Mouse (Mus musculus) MEL (cell line): ENCODE measurements around the gene Slc8a1. TPM values are rescaled to one million over a fixed set of nuclear protein-coding genes. Genes with fewer than 3 reads are reported as not detected.
A peak's percentile ranks its signal among the peaks of the same experiment; 100 is the strongest.

Experiments
- DNase-seq: peaks from one replicate; pipeline ENCODE4 v3.0.0; 2011; ENCODE audit warnings: low read depth, low spot score
- H3K27ac ChIP-seq: 2 replicates; pipeline ENCODE4 v1.5.1; 2012; ENCODE audit warnings: low read depth, mild to moderate bottlenecking, control low read depth, low read length, moderate library complexity; ENCODE audit not compliant: control insufficient read depth
- H3K27me3 ChIP-seq, 2 experiments: fragments of 150-350 bp in 1 of 2; sonication (generic) in 1 of 2; 2 replicates each; pipeline ENCODE4 v1.6.1; 2012; ENCODE audit warnings: low read length in 2 of 2, mild to moderate bottlenecking in 2 of 2, improper control_type of control experiment in 1 of 2, moderate library complexity in 1 of 2; ENCODE audit not compliant: insufficient read depth in 2 of 2, control insufficient read depth in 1 of 2
- H3K36me3 ChIP-seq, 2 experiments: 2 replicates each; pipeline ENCODE4 v1.6.1; 2012 to 2014; ENCODE audit warnings: low read length in 2 of 2, improper control_type of control experiment in 1 of 2, inconsistent platforms in 1 of 2, mild to moderate bottlenecking in 1 of 2; ENCODE audit not compliant: insufficient read depth in 2 of 2, control insufficient read depth in 1 of 2
- H3K4me1 ChIP-seq, 2 experiments: fragments of 150-350 bp in 1 of 2; sonication (generic) in 1 of 2; 2 replicates each; pipeline ENCODE4 v1.6.1; 2012; ENCODE audit warnings: low read length in 2 of 2, improper control_type of control experiment in 1 of 2, mild to moderate bottlenecking in 1 of 2; ENCODE audit not compliant: insufficient read depth in 2 of 2, control insufficient read depth in 1 of 2
- H3K4me3 ChIP-seq, 2 experiments: fragments of 150-350 bp in 1 of 2; sonication (generic) in 1 of 2; 2 replicates each; pipeline ENCODE4 v1.5.1; 2012; ENCODE audit warnings: low read depth in 2 of 2, low read length in 2 of 2, mild to moderate bottlenecking in 2 of 2, moderate library complexity in 2 of 2, control low read depth in 1 of 2, improper control_type of control experiment in 1 of 2; ENCODE audit not compliant: control insufficient read depth in 1 of 2, insufficient read depth in 1 of 2
- H3K79me2 ChIP-seq: 2 replicates; pipeline ENCODE4 v1.6.1; 2012; ENCODE audit warnings: mild to moderate bottlenecking, low read length, moderate library complexity; ENCODE audit not compliant: control insufficient read depth, poor library complexity, insufficient read depth
- H3K9ac ChIP-seq: 2 replicates; pipeline ENCODE4 v1.6.1; 2012; ENCODE audit warnings: low read depth, mild to moderate bottlenecking, control low read depth, low read length, moderate library complexity; ENCODE audit not compliant: control insufficient read depth, poor library complexity, severe bottlenecking
- H3K9me3 ChIP-seq: fragments of 150-350 bp; sonication (generic); replicated peaks from 2 replicates; pipeline ENCODE4 v1.6.1; 2012; ENCODE audit warnings: mild to moderate bottlenecking, low read length, improper control_type of control experiment, moderate library complexity; ENCODE audit not compliant: insufficient read depth
- BHLHE40 ChIP-seq: IDR thresholded peaks from 2 replicates; pipeline ENCODE4 v1.6.1; 2012; ENCODE audit warnings: low read depth, mild to moderate bottlenecking, inconsistent platforms, low read length, improper control_type of control experiment, borderline replicate concordance
- CHD1 ChIP-seq: IDR thresholded peaks from 2 replicates; pipeline ENCODE4 v1.6.1; 2012; ENCODE audit warnings: low read depth, mild to moderate bottlenecking, inconsistent platforms, low read length, improper control_type of control experiment
- CTCF ChIP-seq, 3 experiments: IDR thresholded peaks in 2 of 3; conservative IDR thresholded peaks in 1 of 3; 2 replicates each; pipeline ENCODE4 v1.5.1; 2011 to 2012; ENCODE audit warnings: low read length in 3 of 3, low read depth in 2 of 3, mild to moderate bottlenecking in 2 of 3, improper control_type of control experiment in 1 of 3, inconsistent platforms in 1 of 3, mixed read lengths in 1 of 3, moderate library complexity in 1 of 3; ENCODE audit not compliant: control insufficient read depth in 1 of 3, insufficient read depth in 1 of 3, poor library complexity in 1 of 3, severe bottlenecking in 1 of 3
- ELF1 ChIP-seq: IDR thresholded peaks from 2 replicates; pipeline ENCODE4 v1.6.1; 2014; ENCODE audit warnings: low read depth, mild to moderate bottlenecking, inconsistent platforms, low read length, improper control_type of control experiment, moderate library complexity
- EP300 ChIP-seq, 2 experiments: IDR thresholded peaks; 2 replicates each; pipeline ENCODE4 v1.6.1; 2011; ENCODE audit warnings: improper control_type of control experiment in 2 of 2, low read length in 2 of 2, low read depth in 1 of 2, mild to moderate bottlenecking in 1 of 2
- GATA1 ChIP-seq: IDR thresholded peaks from 2 replicates; pipeline ENCODE4 v1.6.1; 2011; ENCODE audit warnings: low read depth, low read length, improper control_type of control experiment
- KAT2A ChIP-seq: conservative IDR thresholded peaks from 2 replicates; pipeline ENCODE4 v1.6.1; 2012; ENCODE audit warnings: low read depth, low read length, improper control_type of control experiment, inconsistent platforms
- MEF2A ChIP-seq: IDR thresholded peaks from 2 replicates; pipeline ENCODE4 v1.6.1; 2014; ENCODE audit warnings: low read depth, mild to moderate bottlenecking, inconsistent platforms, low read length, improper control_type of control experiment; ENCODE audit not compliant: poor library complexity, insufficient replicate concordance, severe bottlenecking; ENCODE audit errors: extremely low read depth
- MXI1 ChIP-seq: IDR thresholded peaks from 2 replicates; pipeline ENCODE4 v1.6.1; 2011; ENCODE audit warnings: mild to moderate bottlenecking, low read depth, low read length, improper control_type of control experiment
- NELFE ChIP-seq: IDR thresholded peaks from 2 replicates; pipeline ENCODE4 v1.6.1; 2011; ENCODE audit warnings: low read depth, low read length, improper control_type of control experiment
- NRF1 ChIP-seq: IDR thresholded peaks from 2 replicates; pipeline ENCODE4 v1.6.1; 2014; ENCODE audit warnings: low read depth, mild to moderate bottlenecking, inconsistent platforms, low read length, improper control_type of control experiment, moderate library complexity; ENCODE audit not compliant: poor library complexity, insufficient read depth, severe bottlenecking
- POLR2AphosphoS2 ChIP-seq: IDR thresholded peaks from 2 replicates; pipeline ENCODE4 v1.6.1; 2011; ENCODE audit warnings: low read length, improper control_type of control experiment
- RAD21 ChIP-seq: IDR thresholded peaks from 2 replicates; pipeline ENCODE4 v1.6.1; 2011; ENCODE audit warnings: mild to moderate bottlenecking, low read depth, low read length, improper control_type of control experiment
- TAL1 ChIP-seq: IDR thresholded peaks from 2 replicates; pipeline ENCODE4 v1.6.1; 2012; ENCODE audit warnings: mild to moderate bottlenecking, inconsistent platforms, low read length, moderate library complexity, mixed read lengths
- TBP ChIP-seq: IDR thresholded peaks from 2 replicates; pipeline ENCODE4 v1.8.0; 2011; ENCODE audit warnings: low read depth, low read length, improper control_type of control experiment
- TCF12 ChIP-seq: IDR thresholded peaks from 2 replicates; pipeline ENCODE4 v1.6.1; 2014; ENCODE audit warnings: low read depth, mild to moderate bottlenecking, inconsistent platforms, low read length, improper control_type of control experiment, moderate library complexity
- UBTF ChIP-seq: IDR thresholded peaks from 2 replicates; pipeline ENCODE4 v1.6.1; 2012; ENCODE audit warnings: low read depth, mild to moderate bottlenecking, inconsistent platforms, low read length, improper control_type of control experiment, moderate library complexity, borderline replicate concordance; ENCODE audit not compliant: insufficient read depth
- ZC3H11A ChIP-seq: IDR thresholded peaks from 2 replicates; pipeline ENCODE4 v1.6.1; 2012; ENCODE audit warnings: low read depth, mild to moderate bottlenecking, inconsistent platforms, low read length, improper control_type of control experiment
- ZMIZ1 ChIP-seq: IDR thresholded peaks from 2 replicates; pipeline ENCODE4 v1.6.1; 2012; ENCODE audit warnings: low read depth, mild to moderate bottlenecking, inconsistent platforms, low read length, improper control_type of control experiment, moderate library complexity
- polyA plus RNA-seq, 2 experiments: library from polyadenylated mRNA; stranded (reverse) in 1 of 2; unstranded in 1 of 2; fragments of >175 nt in 1 of 2; fragments of >200 nt in 1 of 2; gene quantifications; 2 replicates each; pipeline versions ENCODE4 v1.2.1 to v1.2.4; 2012; ENCODE audit warnings: low replicate concordance in 2 of 2, low read depth in 1 of 2; ENCODE audit not compliant: insufficient read length in 2 of 2, insufficient read depth in 1 of 2, missing spikeins in 1 of 2
- total RNA-seq: library from RNA; depleted of rRNA; stranded (reverse); fragments of 300-350 nt; gene quantifications from 2 replicates; pipeline ENCODE4 v1.2.3, GENCODE M21; 2012

Gene Slc8a1
- total and polyA plus RNA-seq, 3 experiments = 0.86 to 1.0 TPM; not detected in 1

DNA sequence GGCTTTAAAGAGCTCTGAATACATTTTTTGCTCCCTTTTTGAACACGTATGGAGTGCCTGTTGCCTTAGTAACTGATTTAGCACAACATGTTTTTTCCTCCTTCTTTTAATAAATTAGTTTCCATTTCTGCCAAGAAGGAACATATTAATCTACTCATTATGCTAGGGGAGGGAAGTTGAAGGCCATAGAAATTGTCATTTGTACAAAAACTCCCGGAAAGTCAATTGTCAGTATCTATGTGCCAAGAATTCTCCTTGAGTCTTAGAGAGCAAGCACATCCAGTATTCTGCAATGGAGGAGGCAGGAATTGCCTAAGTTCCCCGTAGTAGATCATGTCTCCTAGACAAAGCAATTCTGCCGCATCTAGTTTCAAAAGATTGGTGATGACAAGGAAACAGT lies 121.9 kb downstream of the Slc8a1 start:
- Histone ChIP-seq H3K9me3 (no peaks in the 10 kb centered on the region), H3K27me3 (no peaks in the 10 kb centered on the region), H3K4me1 (peaks cover 0 to 9% of the 10 kb centered on the region in 2 experiments; a peak in 3 of 4 replicates)
- no peak for TF ChIP-seq KAT2A
- TF ChIP-seq EP300 (IDR thresholded peaks at IDR 0.05; ENCODE audit: low read depth in 1 of 2, low read length in 2 of 2) = no peak
- no peak for TF ChIP-seq TBP
- no peak for TF ChIP-seq GATA1
- TF ChIP-seq ELF1 = no peak
- TF ChIP-seq POLR2AphosphoS2 = no peak
- no peak for TF ChIP-seq MXI1
- no peak for TF ChIP-seq UBTF
- TF ChIP-seq TCF12 = no peak
- no peak for TF ChIP-seq MEF2A
- TF ChIP-seq NELFE = no peak
- no peak for TF ChIP-seq NRF1
- TF ChIP-seq RAD21 = no peak
- TF ChIP-seq CHD1 = no peak
- TF ChIP-seq, all 39 proteins: peak for 0
- no peak overlapping the region for H3K9ac ChIP-seq
- DNase-seq = no peak
- no peak overlapping the region for H3K27ac ChIP-seq
- no peaks in the 10 kb centered on the region for H3K79me2 ChIP-seq
- no peak overlapping the region for H3K4me3 ChIP-seq
- peaks cover 0 to 14% of the 10 kb centered on the region in 2 experiments; a peak in 2 of 4 replicates for H3K36me3 ChIP-seq

DNA sequence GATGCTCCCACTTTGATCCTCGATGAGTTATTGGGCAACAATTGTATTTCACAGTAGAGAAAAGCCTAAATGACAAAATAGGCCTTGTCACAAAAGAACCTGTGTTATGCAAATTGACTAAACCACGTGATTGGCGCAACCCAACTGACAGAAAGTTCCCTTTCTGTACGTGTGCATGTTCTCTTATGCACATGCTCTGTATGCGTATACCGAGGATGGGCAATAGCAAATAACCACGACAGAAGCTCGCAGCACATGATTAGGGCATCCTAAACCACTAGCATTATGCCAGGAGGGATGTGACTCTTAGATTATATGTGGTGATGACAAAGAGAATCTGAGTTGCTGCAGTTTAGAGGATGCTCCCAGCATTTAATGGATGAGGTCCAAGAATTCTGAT lies 122.8 kb downstream of the Slc8a1 start:
- no peak overlapping the region for H3K27ac ChIP-seq
- no peak overlapping the region for H3K4me3 ChIP-seq
- H3K4me1 ChIP-seq = peaks cover 0 to 9% of the 10 kb centered on the region in 2 experiments; a peak in 3 of 4 replicates
- DNase-seq = peak; percentile 47
- H3K36me3 ChIP-seq = peaks cover 0 to 14% of the 10 kb centered on the region in 2 experiments; a peak in 2 of 4 replicates
- no peaks in the 10 kb centered on the region for H3K9me3 ChIP-seq
- H3K9ac ChIP-seq = no peak overlapping the region
- no peaks in the 10 kb centered on the region for H3K27me3 ChIP-seq
- TF ChIP-seq EP300 (IDR thresholded peaks at IDR 0.05; ENCODE audit: low read depth in 1 of 2, low read length in 2 of 2) (peak in 1 of 2 experiments; percentile 44; a peak in 1 of 4 replicates), ZMIZ1 (no peak), CTCF (IDR thresholded peaks at IDR 0.05 in 2 of 3, conservative IDR thresholded peaks at IDR 0.05 in 1 of 3; ENCODE audit: control insufficient read depth in 1 of 3, insufficient read depth in 1 of 3, low read depth in 2 of 3, low read length in 3 of 3, poor library complexity in 1 of 3, severe bottlenecking in 1 of 3) (no peak), TAL1 (peak; percentile 9; the same call in 1 of the 2 replicates), BHLHE40 (no peak), ZC3H11A (no peak), TCF12 (peak; percentile 32; the same call in 1 of the 2 replicates)
- no peaks in the 10 kb centered on the region for H3K79me2 ChIP-seq
